Mouse (Mus musculus): ENCODE results near the gene Ktn1.

Ktn1 gene

GRCm38 (mm10) chr14:47648218-47648617 is at the start of gene Ktn1:
Gene Ktn1 (plus strand): TSS chr14:47648448.
- DNase-seq: peak; percentile 29 to 40

GRCm38 (mm10) chr14:47613254-47613653 is 35.0 kb upstream of the Ktn1 start:
- no peak for DNase-seq

GRCm38 (mm10) chr14:47618891-47619290 is 29.4 kb upstream of the Ktn1 start:
- DNase-seq: peak; percentile 52 to 63

GRCm38 (mm10) chr14:47621901-47622300 is 26.3 kb upstream of the Ktn1 start:
- DNase-seq: no peak

- no peak for DNase-seq
These were observed 23.4 kb upstream of the Ktn1 start for GRCm38 (mm10) chr14:47624837-47625236.

- DNase-seq: peak; percentile 10 to 14
These were observed 22.1 kb upstream of the Ktn1 start for GRCm38 (mm10) chr14:47626143-47626542.

DNA sequence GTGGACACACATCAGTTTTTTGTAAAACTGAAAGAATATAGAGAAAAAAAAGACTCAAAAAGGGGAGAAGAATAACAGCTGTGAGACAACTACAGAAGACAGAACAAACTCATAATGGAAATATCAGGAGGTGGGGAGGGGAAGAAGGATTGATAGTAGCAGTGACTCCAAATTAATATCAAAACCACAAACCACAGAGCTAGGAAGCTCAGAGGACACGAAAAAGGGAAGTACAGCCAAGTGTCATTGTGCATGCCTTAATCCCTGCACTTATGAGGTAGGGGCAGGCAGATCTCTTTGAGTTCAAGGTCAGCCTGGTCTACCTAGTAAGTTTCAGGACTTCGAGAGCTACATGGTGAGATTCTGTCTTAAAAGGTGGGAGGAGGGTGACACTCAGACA is 21.4 kb upstream of the Ktn1 start:
- DNase-seq: peak in 1 of 2 experiments; percentile 23

GRCm38 (mm10) chr14:47627360-47627759 is 20.9 kb upstream of the Ktn1 start:
- DNase-seq: no peak

- DNase-seq: no peak
These were observed 15.8 kb upstream of the Ktn1 start for GRCm38 (mm10) chr14:47632419-47632818.

GRCm38 (mm10) chr14:47634410-47634809 is 13.8 kb upstream of the Ktn1 start:
- DNase-seq: no peak

DNA sequence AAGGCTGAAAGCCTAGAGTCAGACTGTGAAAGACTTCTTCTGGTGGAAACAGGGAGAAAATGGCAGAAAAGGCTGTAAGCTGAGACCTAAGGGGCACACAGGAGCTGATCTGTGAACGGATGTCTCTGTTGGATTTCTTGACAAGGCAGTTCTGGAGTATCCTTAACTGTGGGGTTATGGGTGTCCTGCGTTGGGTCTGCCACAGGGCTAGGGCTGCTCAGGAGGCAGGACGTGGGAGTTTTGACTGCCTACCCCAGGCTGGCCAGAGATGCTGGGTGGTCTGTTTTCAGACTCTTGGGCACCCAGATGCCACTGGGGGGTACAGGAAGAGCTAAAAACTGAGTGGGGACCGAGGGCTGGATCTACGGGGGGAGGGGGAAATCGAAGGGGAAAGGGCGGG is 13.4 kb upstream of the Ktn1 start:
- no peak for DNase-seq

DNA sequence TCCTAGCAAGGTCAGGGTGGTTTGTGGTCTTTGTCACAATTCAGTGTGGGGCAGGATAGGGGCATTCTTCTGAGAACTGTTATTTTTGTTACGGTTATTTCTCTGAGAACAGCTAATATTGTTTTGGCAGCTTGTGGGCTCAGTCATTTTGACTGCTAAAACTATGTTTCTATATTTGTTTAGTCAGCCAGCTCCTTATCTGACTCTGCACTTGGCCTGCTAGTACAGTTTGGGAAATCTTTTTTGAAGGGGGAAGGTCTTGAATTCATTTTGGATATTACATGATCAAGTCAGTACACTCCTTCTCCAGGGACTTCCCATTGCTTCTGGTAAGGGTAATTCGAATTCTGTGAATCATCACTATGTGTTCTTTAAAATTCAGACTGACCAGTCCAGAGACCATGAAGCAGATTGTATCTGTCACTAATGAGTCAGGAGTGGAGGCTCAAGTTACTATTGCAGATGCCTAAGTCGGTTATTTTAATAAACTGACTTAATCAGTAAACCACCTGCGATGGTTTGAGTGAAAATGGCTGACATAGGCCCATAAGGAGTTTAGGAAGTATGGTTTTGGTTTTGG is 9.8 kb upstream of the Ktn1 start:
- no peak for DNase-seq

- DNase-seq: no peak
These were observed 2.6 kb upstream of the Ktn1 start for GRCm38 (mm10) chr14:47645620-47646019.

DNA sequence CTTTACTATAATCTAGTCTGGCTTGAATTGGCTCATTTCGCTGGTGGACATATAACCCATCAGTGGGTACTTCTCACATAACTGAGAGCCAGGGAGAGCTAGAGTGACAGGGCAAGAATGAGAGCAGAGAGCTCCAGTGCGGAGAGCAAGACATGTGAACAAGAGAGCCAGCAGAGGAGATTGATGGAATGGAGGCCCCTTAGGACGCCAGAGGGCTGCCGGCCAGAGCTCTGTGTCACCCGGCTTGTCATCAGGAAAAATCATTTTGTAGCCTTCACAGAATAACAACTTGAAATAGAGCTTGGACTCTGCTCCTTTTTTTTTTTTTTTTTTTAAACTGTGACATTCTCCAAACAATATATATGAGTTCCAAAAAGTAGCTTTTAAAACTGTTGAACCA is 2.0 kb upstream of the Ktn1 start:
- no peak for DNase-seq

DNA sequence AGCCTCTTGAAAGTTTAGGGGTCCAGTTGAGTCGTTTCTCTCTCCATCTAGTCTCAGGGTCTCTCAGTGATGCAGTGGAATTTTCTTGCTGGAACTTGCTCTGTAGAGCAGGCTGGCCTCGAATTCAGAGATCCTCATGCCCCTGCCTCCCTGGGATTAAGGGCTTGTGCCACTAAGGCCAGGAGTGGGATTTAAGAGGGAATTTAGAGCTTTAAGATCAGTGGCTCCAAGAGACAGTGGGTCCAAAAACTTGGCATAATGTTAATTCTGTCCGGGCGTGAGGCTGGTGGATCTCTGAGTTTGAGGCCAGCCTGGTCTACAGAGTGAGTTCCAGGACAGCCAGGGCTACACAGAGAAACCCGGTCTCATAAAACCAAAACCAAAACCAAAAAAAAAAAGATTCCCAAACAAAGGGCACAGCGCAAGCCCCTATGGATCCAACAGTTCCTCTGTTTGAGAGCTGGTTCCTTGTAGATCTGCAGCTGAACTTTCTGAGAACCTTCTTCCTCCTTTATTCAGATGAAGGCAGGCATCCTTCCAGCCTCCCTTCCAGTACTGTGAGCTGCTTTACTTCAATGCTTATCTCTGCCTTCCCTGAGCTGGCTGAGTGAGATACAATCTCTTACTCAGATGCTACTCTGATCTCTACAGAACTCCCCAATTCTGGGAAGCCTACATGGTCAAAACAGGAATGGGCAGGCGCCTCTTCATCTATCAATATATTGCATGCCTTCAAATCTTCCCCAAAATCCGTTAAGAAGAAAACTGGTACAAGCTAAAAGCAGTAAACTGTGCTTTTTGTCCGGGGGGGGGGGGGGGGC is 1.3 kb upstream of the Ktn1 start:
- no peak for DNase-seq

- DNase-seq: peak; percentile 65 to 70
These were observed 720 bp downstream of the Ktn1 start for GRCm38 (mm10) chr14:47648706-47649630.

- peak; percentile 48 to 56 for DNase-seq
These were observed 1.5 kb downstream of the Ktn1 start for GRCm38 (mm10) chr14:47649631-47650337.

- no peak for DNase-seq
These were observed 2.1 kb downstream of the Ktn1 start for GRCm38 (mm10) chr14:47650338-47650720.

DNA sequence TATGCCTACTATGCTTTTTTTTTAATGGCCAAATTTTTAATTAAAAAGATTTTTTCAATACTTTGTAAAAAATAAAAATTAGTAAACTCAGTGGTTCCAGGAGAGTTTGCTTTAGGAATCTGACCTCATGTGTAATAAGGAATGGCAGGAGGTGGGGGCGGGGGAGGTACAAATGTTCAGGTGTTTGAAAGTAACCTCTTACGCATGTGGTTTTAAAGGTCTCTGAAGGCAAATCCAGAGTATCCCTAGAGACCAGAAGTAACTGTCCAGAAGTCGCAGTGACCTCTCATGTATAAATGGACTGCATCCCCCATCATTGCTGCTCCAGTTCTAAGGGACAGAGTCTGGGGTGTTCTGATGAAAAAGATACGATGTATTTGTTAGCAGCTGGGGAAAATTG is 3.0 kb downstream of the Ktn1 start:
- DNase-seq: no peak

GRCm38 (mm10) chr14:47655444-47655843 is 7.2 kb downstream of the Ktn1 start:
- DNase-seq: no peak

- no peak for DNase-seq
These were observed 15.7 kb downstream of the Ktn1 start for GRCm38 (mm10) chr14:47663844-47664469.

DNA sequence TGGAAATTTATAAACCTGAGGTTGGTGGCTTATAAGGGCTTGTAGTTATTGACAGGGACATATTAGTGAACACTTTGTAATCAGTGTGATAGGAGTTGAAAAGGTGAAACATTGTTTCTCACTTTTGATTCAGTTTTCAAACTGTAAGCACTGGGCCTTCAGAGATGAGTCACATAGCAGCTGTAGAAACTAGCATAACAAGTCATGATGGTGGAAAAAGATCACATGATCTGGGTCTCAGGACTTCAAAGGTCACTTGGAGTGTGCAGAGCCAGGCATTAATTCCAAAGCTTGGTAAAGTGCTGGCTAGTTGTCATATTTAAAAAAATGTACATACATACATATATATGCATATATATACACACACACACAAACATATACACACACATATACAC is 16.2 kb downstream of the Ktn1 start:
- DNase-seq: no peak
